Mouse (Mus musculus) kidney, postnatal 0 days (tissue): ENCODE measurements at regions not wholly inside any gene's neighbourhood (a gene's known extent, or its start where the extent isn't known, plus 50 kb on each side); places are given as distances from the start of the nearest gene placed in this dataset.

Experiments
- ATAC-seq: fragments of 200-750 bp; cut with Nextera tagmentation; replicated peaks from 2 replicates; pipeline ENCODE4 v1.8.0; 2017; ENCODE audit warnings: low read depth, moderate number of reproducible peaks, moderate TSS enrichment, moderate library complexity; ENCODE audit not compliant: low FRiP score
- DNase-seq: peaks from one replicate; pipeline ENCODE4 v3.0.0-alpha.2; 2016; ENCODE audit warnings: low spot score
- H3K27ac ChIP-seq: fragments of 300-500 bp; sonication (generic); 2 replicates; pipeline ENCODE4 v1.5.1; 2014; ENCODE audit warnings: mild to moderate bottlenecking
- H3K27me3 ChIP-seq: fragments of 300-500 bp; sonication (generic); 2 replicates; pipeline ENCODE4 v1.6.1; 2014; ENCODE audit warnings: low read length, mixed read lengths; ENCODE audit not compliant: insufficient read depth
- H3K36me3 ChIP-seq: fragments of 300-500 bp; sonication (generic); 2 replicates; pipeline ENCODE4 v1.6.1; 2014; ENCODE audit warnings: low read length, mixed read lengths; ENCODE audit not compliant: insufficient read depth
- H3K4me1 ChIP-seq: fragments of 300-500 bp; sonication (generic); replicated peaks from 2 replicates; pipeline ENCODE4 v1.6.1; 2014; ENCODE audit warnings: antibody characterized with exemption, low read length, mixed read lengths; ENCODE audit not compliant: insufficient read depth
- H3K4me2 ChIP-seq: fragments of 300-500 bp; sonication (generic); 2 replicates; pipeline ENCODE4 v1.6.1; 2014; ENCODE audit warnings: mild to moderate bottlenecking, low read length, moderate library complexity, mixed read lengths
- H3K4me3 ChIP-seq: fragments of 300-500 bp; sonication (generic); replicated peaks from 2 replicates; pipeline ENCODE4 v1.5.1; 2014; ENCODE audit warnings: low read depth, low read length
- H3K9ac ChIP-seq: fragments of 300-500 bp; sonication (generic); 2 replicates; pipeline ENCODE4 v1.6.1; 2014; ENCODE audit warnings: low read depth, low read length
- H3K9me3 ChIP-seq: fragments of 300-500 bp; sonication (generic); replicated peaks from 2 replicates; pipeline ENCODE4 v1.6.1; 2016; ENCODE audit warnings: low read length, inconsistent platforms, mixed read lengths
- CTCF ChIP-seq: IDR thresholded peaks from 2 replicates; pipeline ENCODE4 v1.5.1; 2016; ENCODE audit warnings: antibody characterized with exemption, low read depth, mild to moderate bottlenecking, moderate library complexity
- WGBS: fragments of 180-500 bp; shearing (Covaris S2); extraction: QIAGEN DNeasy Blood & Tissue Kit; methylation state at CpG from one replicate; pipeline ENCODE4 v1.1.7; 2014; 5-methylcytosine and 5-hydroxymethylcytosine counted together

DNA sequence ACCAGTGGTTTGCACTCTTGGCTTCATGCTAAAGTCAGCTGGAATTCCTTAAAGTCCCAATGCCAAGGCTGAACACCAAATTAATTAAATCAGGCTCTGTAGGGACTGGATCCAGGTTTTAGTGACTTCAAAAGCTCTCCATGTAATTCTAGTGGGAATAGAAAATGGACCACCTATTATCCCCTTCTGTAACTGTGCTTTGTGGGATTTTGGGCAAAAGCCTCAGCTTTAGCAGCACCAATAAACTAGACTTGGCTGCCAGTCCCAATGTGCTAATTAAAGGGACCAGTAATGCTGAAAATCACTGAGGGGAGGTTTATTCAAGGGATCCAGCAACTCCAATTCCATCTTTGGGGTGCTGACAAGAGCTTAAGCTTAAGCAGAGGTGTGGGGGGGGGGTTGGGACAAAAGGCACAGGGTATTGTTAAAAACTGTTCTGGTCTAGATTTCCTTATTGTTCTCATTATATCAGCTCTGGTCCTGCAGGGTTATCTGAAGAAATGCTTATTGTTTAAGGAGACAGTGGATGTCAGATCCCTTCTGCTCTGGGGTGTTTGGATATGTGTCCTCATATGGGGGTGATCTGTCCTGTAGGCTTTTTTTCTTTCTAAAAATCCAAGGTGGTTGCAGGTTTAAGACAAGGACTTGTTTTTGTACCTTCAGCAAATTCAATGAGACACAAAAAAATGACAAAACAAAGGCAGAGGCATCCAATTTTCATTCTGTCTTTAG lies 431.9 kb downstream of the Btbd3 start:
- DNase-seq, result no peak
- TF ChIP-seq CTCF, result no peak
- Histone ChIP-seq H3K27me3 (no peaks in the 10 kb centered on the region), H3K36me3 (no peaks in the 10 kb centered on the region), H3K4me3 (no peak overlapping the region), H3K27ac (no peak overlapping the region), H3K9ac (no peak overlapping the region), H3K4me2 (no peak overlapping the region), H3K9me3 (no peaks in the 10 kb centered on the region), H3K4me1 (no peaks in the 10 kb centered on the region)
- no peak for ATAC-seq

DNA sequence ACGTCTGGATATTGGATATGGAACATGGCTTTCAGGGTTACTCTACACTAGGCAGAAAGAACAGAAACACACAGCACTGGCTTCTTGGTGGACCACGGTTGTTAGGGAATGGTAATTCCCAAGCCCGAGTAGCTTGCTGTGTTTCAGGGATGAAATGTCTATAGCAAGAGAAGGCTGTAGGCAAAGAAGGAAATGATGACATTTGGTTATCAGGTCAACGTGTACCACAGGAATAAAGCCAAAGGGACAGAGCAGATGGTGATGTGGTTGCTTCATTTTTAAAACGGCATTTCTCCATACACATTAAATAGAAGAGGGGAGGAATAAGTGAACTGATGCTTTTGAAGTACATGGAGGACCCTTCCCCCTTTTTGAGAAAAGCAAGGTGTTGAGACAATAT lies 433.1 kb downstream of the Btbd3 start:
- DNase-seq, result no peak
- Histone ChIP-seq H3K27ac (no peak overlapping the region), H3K4me3 (no peak overlapping the region), H3K36me3 (no peaks in the 10 kb centered on the region), H3K4me1 (no peaks in the 10 kb centered on the region), H3K27me3 (no peaks in the 10 kb centered on the region), H3K9me3 (no peaks in the 10 kb centered on the region), H3K4me2 (no peak overlapping the region), H3K9ac (no peak overlapping the region)
- ATAC-seq, result no peak
- WGBS, result 84% methylated on average over 5 of the region's 5 CpGs
- TF ChIP-seq CTCF, result no peak

DNA sequence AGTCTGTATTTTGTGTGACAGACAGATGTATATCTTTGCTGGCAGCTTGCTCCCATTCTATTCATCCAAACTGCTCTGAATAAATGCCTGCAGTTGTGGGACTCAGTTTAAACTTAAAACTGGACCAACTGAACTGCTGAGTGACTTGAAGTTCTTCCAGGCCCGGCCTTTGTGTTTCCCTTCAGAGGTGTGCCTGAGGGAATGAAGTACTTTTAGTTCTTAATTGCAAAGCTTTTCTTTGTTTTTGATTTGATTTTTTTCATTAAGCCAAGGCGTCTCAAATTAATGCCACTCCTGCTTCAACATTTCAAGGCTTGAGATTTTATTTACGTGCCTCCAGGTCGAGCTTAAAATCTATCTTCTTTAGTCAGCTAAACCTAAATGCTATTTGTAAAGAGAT lies 446.4 kb downstream of the Btbd3 start:
- 64% methylated on average over 4 of the region's 4 CpGs for WGBS
- Histone ChIP-seq H3K4me1 (no peaks in the 10 kb centered on the region), H3K4me2 (no peak overlapping the region), H3K9me3 (no peaks in the 10 kb centered on the region), H3K27me3 (no peaks in the 10 kb centered on the region), H3K36me3 (no peaks in the 10 kb centered on the region), H3K4me3 (no peak overlapping the region), H3K9ac (no peak overlapping the region), H3K27ac (no peak overlapping the region)
- no peak for TF ChIP-seq CTCF
- no peak for DNase-seq
- no peak for ATAC-seq

DNA sequence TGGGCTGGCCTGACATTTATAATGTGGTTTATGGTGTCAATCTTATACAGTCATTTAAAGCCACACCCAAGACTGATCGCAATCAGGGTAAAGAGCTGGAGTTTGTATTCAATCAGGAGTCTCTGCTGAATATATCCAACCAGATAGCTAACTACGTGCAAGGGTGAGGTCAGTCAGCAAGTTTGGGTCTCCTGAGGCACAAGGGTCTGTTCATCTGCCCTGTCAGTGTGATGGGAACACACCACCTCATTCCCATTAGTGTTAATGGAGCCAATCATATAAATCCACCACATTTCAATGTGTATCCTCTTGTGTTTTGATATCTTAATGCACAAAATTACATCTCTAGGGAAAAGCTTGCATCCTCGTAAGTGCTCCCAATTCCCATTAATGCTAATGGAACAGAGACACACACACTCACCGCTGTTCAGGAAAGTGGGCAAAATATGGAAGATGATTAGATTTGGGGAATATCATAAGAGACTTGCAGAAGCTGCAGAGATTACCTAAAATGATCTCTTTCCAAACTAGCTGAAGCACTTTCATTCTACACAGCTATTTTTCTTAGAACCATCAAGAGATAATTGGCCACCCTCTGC lies 447.7 kb downstream of the Btbd3 start:
- H3K9me3 ChIP-seq, result no peaks in the 10 kb centered on the region
- no peaks in the 10 kb centered on the region for H3K4me1 ChIP-seq
- H3K4me3 ChIP-seq, result no peak overlapping the region
- H3K27ac ChIP-seq, result no peak overlapping the region
- no peak for TF ChIP-seq CTCF
- H3K9ac ChIP-seq, result no peak overlapping the region
- ATAC-seq (no peak), DNase-seq (no peak)
- 86% methylated on average over 4 of the region's 4 CpGs for WGBS
- H3K27me3 ChIP-seq, result no peaks in the 10 kb centered on the region
- no peaks in the 10 kb centered on the region for H3K36me3 ChIP-seq
- no peak overlapping the region for H3K4me2 ChIP-seq

DNA sequence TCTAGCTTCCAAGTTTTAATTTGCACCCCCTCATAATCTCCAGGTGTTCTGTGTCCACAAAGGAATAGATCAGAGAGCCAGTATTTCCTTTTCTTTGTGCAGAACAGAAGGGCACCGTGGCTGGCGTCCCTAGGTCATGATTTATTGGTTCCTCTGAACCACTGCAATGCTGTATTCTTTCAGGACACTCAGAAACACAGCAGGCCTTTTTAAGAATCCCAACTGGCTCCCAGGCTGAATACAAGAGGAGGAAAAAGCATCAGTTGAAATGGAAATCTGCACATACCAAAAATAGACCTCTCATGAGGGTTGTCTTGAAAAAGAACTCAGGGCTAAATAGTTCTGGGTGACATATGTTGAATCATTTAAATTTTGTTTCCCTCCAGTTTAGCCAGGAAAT lies 452.4 kb downstream of the Btbd3 start:
- H3K9me3 ChIP-seq, result no peaks in the 10 kb centered on the region
- no peaks in the 10 kb centered on the region for H3K36me3 ChIP-seq
- H3K4me1 ChIP-seq, result no peaks in the 10 kb centered on the region
- no peak overlapping the region for H3K4me3 ChIP-seq
- H3K4me2 ChIP-seq, result no peak overlapping the region
- TF ChIP-seq CTCF, result no peak
- no peak overlapping the region for H3K9ac ChIP-seq
- DNase-seq (peak; percentile 36), ATAC-seq (no peak)
- no peak overlapping the region for H3K27ac ChIP-seq
- no peaks in the 10 kb centered on the region for H3K27me3 ChIP-seq
- WGBS, result 7% methylated on average over 2 of the region's 2 CpGs

DNA sequence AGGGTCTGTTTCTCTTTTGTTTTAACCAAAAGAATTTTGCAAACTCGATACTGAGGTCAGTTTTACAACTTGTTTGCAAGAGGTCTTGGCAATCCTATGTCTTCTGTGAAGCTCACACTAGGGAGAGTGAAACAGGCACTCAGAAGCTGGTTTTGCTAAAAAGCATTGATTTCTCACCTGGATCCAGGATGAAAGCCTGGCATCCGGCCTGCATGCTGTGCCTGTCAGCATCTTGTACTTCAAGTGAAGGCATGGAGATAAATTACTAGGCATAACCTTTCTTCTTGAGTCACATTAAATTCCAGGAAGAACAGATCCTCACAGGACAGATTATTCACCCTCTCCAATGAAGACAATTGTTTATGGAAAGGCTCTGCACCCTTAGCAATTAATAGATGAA lies 477.5 kb downstream of the Btbd3 start:
- Histone ChIP-seq H3K9ac (no peak overlapping the region), H3K9me3 (no peaks in the 10 kb centered on the region), H3K4me3 (no peak overlapping the region), H3K4me2 (no peak overlapping the region), H3K36me3 (no peaks in the 10 kb centered on the region), H3K4me1 (no peaks in the 10 kb centered on the region), H3K27ac (no peak overlapping the region), H3K27me3 (no peaks in the 10 kb centered on the region)
- no peak for DNase-seq
- 35% methylated on average over 2 of the region's 2 CpGs for WGBS
- TF ChIP-seq CTCF, result no peak
- ATAC-seq, result no peak

DNA sequence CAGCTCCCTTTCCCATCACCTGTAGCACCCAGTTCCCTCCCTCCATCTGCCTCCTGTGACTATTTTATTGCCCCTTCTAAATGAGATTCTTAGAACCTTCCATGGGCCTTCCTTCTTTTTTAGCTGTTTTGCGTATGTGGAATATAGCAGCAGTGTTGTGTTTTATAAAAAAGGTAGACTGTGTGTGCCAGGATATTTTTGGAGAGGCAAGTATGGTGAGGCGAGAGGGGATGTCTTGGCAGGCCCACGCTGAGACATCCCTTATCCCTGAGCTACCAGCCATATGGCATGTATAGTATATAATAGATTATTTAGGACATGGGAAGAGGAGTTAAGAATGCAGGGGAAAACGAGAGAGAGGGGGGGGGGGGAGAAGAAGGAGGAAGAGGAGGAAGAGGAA lies 488.4 kb downstream of the Btbd3 start:
- Histone ChIP-seq H3K9me3 (no peaks in the 10 kb centered on the region), H3K9ac (no peak overlapping the region), H3K27ac (no peak overlapping the region), H3K4me3 (no peak overlapping the region), H3K4me1 (no peaks in the 10 kb centered on the region), H3K4me2 (no peak overlapping the region), H3K27me3 (no peaks in the 10 kb centered on the region), H3K36me3 (no peaks in the 10 kb centered on the region)
- 83% methylated on average over 4 of the region's 4 CpGs for WGBS
- no peak for ATAC-seq
- TF ChIP-seq CTCF, result no peak
- DNase-seq, result no peak
